Mouse (Mus musculus): ENCODE measurements around the gene Ypel4. TPM values are rescaled to one million over a fixed set of nuclear protein-coding genes. Genes with fewer than 3 reads are reported as not detected.

Ypel4 gene
- 43.9 and 44.8 TPM in 2 replicates for polyA plus RNA-seq (2015; fragmentation: Nextera tagmentation; extraction: Ambion mirVana)

GRCm38 (mm10) chr2:84733579-84734300 lies at the start of gene Ypel4:
Ypel4 (plus strand) TSS chr2:84734058.

GRCm38 (mm10) chr2:84714811-84715561 lies 18.9 kb upstream of the Ypel4 start, which contains the start of gene Zdhhc5:
Zdhhc5 (minus strand) TSS chr2:84715180.

GRCm38 (mm10) chr2:84727172-84727858 lies 6.5 kb upstream of the Ypel4 start, which contains the start of gene Clp1:
Clp1 (minus strand) TSS chr2:84727350.

GRCm38 (mm10) chr2:84743561-84743960 lies 9.7 kb downstream of the Ypel4 start, which contains the start of gene Gm19426:
Gm19426 (minus strand) TSS chr2:84743655.

GRCm38 (mm10) chr2:84775241-84775640 lies 41.4 kb downstream of the Ypel4 start, which contains the start of gene Serping1:
Serping1 (minus strand) TSS chr2:84775444.

MicroRNAs within 50 kb of the gene (microRNA counts, 519-probe panel; counts per million panel counts)
- 9,487 counts per million, percentile 89 among the panel's probes with 10 or more counts for microRNA mmu-miR-130a

Other genes starting within 250 kb of the Ypel4 start
- gene Ctnnd1, start 83.3 kb upstream of the Ypel4 start, polyA plus RNA-seq (2015; fragmentation: Nextera tagmentation; extraction: Ambion mirVana): 9.4 and 12.7 TPM in 2 replicates
- gene Btbd18, start 75.0 kb upstream of the Ypel4 start, polyA plus RNA-seq (2015; fragmentation: Nextera tagmentation; extraction: Ambion mirVana): 0.04 and 0.06 TPM in 2 replicates
- gene Selenoh, start 63.3 kb upstream of the Ypel4 start, polyA plus RNA-seq (2015; fragmentation: Nextera tagmentation; extraction: Ambion mirVana): 167 and 177 TPM in 2 replicates
- gene Gm28635, start 56.0 kb upstream of the Ypel4 start, polyA plus RNA-seq (2015; fragmentation: Nextera tagmentation; extraction: Ambion mirVana): not detected in 2 replicates
- gene Med19, start 55.7 kb upstream of the Ypel4 start, polyA plus RNA-seq (2015; fragmentation: Nextera tagmentation; extraction: Ambion mirVana): 20.1 and 22.6 TPM in 2 replicates
- gene Tmx2, start 54.9 kb upstream of the Ypel4 start, polyA plus RNA-seq (2015; fragmentation: Nextera tagmentation; extraction: Ambion mirVana): 47.0 and 48.6 TPM in 2 replicates
- gene Zdhhc5, start 18.9 kb upstream of the Ypel4 start, polyA plus RNA-seq (2015; fragmentation: Nextera tagmentation; extraction: Ambion mirVana): 14.4 and 16.0 TPM in 2 replicates
- gene Clp1, start 6.7 kb upstream of the Ypel4 start, polyA plus RNA-seq (2015; fragmentation: Nextera tagmentation; extraction: Ambion mirVana): 44.8 and 53.2 TPM in 2 replicates
- 3.4 and 3.5 TPM in 2 replicates for gene Gm19426, start 9.6 kb downstream of the Ypel4 start, polyA plus RNA-seq (2015; fragmentation: Nextera tagmentation; extraction: Ambion mirVana)
- gene Serping1, start 41.4 kb downstream of the Ypel4 start, polyA plus RNA-seq (2015; fragmentation: Nextera tagmentation; extraction: Ambion mirVana): 57.2 and 70.1 TPM in 2 replicates
- 407 and 411 TPM in 2 replicates for gene Ube2l6, start 64.8 kb downstream of the Ypel4 start, polyA plus RNA-seq (2015; fragmentation: Nextera tagmentation; extraction: Ambion mirVana)
- 0.11 and 0.15 TPM in 2 replicates for gene Smtnl1, start 88.6 kb downstream of the Ypel4 start, polyA plus RNA-seq (2015; fragmentation: Nextera tagmentation; extraction: Ambion mirVana)
- 48.2 and 52.4 TPM in 2 replicates for gene Timm10, start 92.9 kb downstream of the Ypel4 start, polyA plus RNA-seq (2015; fragmentation: Nextera tagmentation; extraction: Ambion mirVana)
- gene Slc43a1, start 104.8 kb downstream of the Ypel4 start, polyA plus RNA-seq (2015; fragmentation: Nextera tagmentation; extraction: Ambion mirVana): 117 and 135 TPM in 2 replicates
- gene Rtn4rl2, start 152.7 kb downstream of the Ypel4 start, polyA plus RNA-seq (2015; fragmentation: Nextera tagmentation; extraction: Ambion mirVana): 0.16 and 0.49 TPM in 2 replicates
- 107 and 119 TPM in 2 replicates for gene Slc43a3, start 202.5 kb downstream of the Ypel4 start, polyA plus RNA-seq (2015; fragmentation: Nextera tagmentation; extraction: Ambion mirVana)
- gene Prg2, start 246.4 kb downstream of the Ypel4 start, polyA plus RNA-seq (2015; fragmentation: Nextera tagmentation; extraction: Ambion mirVana): 9.3 and 11.5 TPM in 2 replicates

All from spleen, postnatal 0 days (tissue).